Mouse (Mus musculus) spleen, adult 2 months (tissue): ENCODE data around the gene Rab11fip3. TPM values are rescaled to one million over a fixed set of nuclear protein-coding genes. Genes with fewer than 3 reads are reported as not detected.

Experiments used
- DNase-seq, 2 experiments: peaks; one replicate each; pipeline versions ENCODE4 v3.0.0 to v3.0.0-alpha.2; 2012 to 2021; ENCODE audit warnings: low spot score in 2 of 2, low read depth in 1 of 2
- H3K27ac ChIP-seq: fragments of 200-500 bp; 2 replicates; pipeline ENCODE4 v1.5.1; 2012; ENCODE audit warnings: low read length, inconsistent platforms; ENCODE audit not compliant: insufficient read depth
- H3K27me3 ChIP-seq: fragments of 200-500 bp; 2 replicates; pipeline ENCODE4 v1.6.1; 2012; ENCODE audit warnings: mild to moderate bottlenecking, moderate library complexity, low read length, inconsistent platforms; ENCODE audit not compliant: control insufficient read depth, insufficient read depth
- H3K36me3 ChIP-seq: fragments of 200-500 bp; 2 replicates; pipeline ENCODE4 v1.6.1; 2012; ENCODE audit warnings: mild to moderate bottlenecking, low read length, inconsistent platforms; ENCODE audit not compliant: control insufficient read depth, insufficient read depth
- H3K4me1 ChIP-seq: fragments of 200-500 bp; 2 replicates; pipeline ENCODE4 v1.6.1; 2011; ENCODE audit warnings: inconsistent platforms; ENCODE audit not compliant: control insufficient read depth, insufficient read depth, insufficient read length
- H3K4me3 ChIP-seq: fragments of 200-500 bp; 2 replicates; pipeline ENCODE4 v1.5.1; 2011; ENCODE audit warnings: mild to moderate bottlenecking, inconsistent platforms; ENCODE audit not compliant: insufficient read depth, insufficient read length; ENCODE audit errors: extremely low read depth
- CTCF ChIP-seq: fragments of 200-500 bp; IDR thresholded peaks from 2 replicates; pipeline ENCODE4 v1.5.1; 2011; ENCODE audit warnings: mild to moderate bottlenecking, inconsistent platforms; ENCODE audit not compliant: insufficient read depth, insufficient read length, insufficient replicate concordance; ENCODE audit errors: extremely low read depth
- POLR2A ChIP-seq: fragments of 200-500 bp; IDR thresholded peaks from 2 replicates; pipeline ENCODE4 v1.6.1; 2011; ENCODE audit warnings: low read depth, low read length, inconsistent platforms
- WGBS: fragments of 180-500 bp; shearing (Covaris S2); methylation state at CpG from one replicate; pipeline ENCODE4 v1.1.7; 2018; 5-methylcytosine and 5-hydroxymethylcytosine counted together
- polyA plus RNA-seq: library from polyadenylated mRNA; depleted of rRNA; stranded (reverse); fragments of >200 nt; gene quantifications from 2 replicates; pipeline ENCODE4 v1.2.3, GENCODE M21; 2012

The Rab11fip3 gene
- polyA plus RNA-seq, 1 experiment = 13.3 TPM

GRCm38 (mm10) chr17:26031583-26031982 is 37.8 kb downstream of the Rab11fip3 start:
- H3K4me3 ChIP-seq = no peak overlapping the region
- no peaks in the 10 kb centered on the region for H3K36me3 ChIP-seq
- no peak overlapping the region for H3K27ac ChIP-seq

GRCm38 (mm10) chr17:26028261-26028660 is 41.1 kb downstream of the Rab11fip3 start:
- WGBS = 82% methylated on average over 4 of the region's 4 CpGs
- TF ChIP-seq CTCF = no peak
- TF ChIP-seq POLR2A = no peak

More at GRCm38 (mm10) chr17:26031583-26031982, 37.8 kb downstream of the Rab11fip3 start:
- Histone ChIP-seq H3K4me1 (no peaks in the 10 kb centered on the region), H3K27me3 (no peaks in the 10 kb centered on the region)
- 88% methylated on average over 5 of the region's 5 CpGs for WGBS
- no peak for DNase-seq
- TF ChIP-seq CTCF = no peak
- TF ChIP-seq POLR2A = no peak

GRCm38 (mm10) chr17:26024674-26025073 is 44.7 kb downstream of the Rab11fip3 start:
- Histone ChIP-seq H3K36me3 (no peaks in the 10 kb centered on the region), H3K4me1 (no peaks in the 10 kb centered on the region), H3K27ac (no peak overlapping the region), H3K27me3 (no peaks in the 10 kb centered on the region), H3K4me3 (no peak overlapping the region)
- DNase-seq = no peak
- TF ChIP-seq CTCF (no peak), POLR2A (no peak)
- WGBS = 96% methylated on average over 9 of the region's 9 CpGs

More at GRCm38 (mm10) chr17:26028261-26028660, 41.1 kb downstream of the Rab11fip3 start:
- Histone ChIP-seq H3K4me1 (no peaks in the 10 kb centered on the region), H3K27me3 (no peaks in the 10 kb centered on the region), H3K36me3 (no peaks in the 10 kb centered on the region), H3K4me3 (no peak overlapping the region), H3K27ac (no peak overlapping the region)
- DNase-seq = no peak

GRCm38 (mm10) chr17:26023966-26024365 is 45.4 kb downstream of the Rab11fip3 start:
- no peak for TF ChIP-seq POLR2A
- TF ChIP-seq CTCF = no peak
- no peaks in the 10 kb centered on the region for H3K27me3 ChIP-seq
- H3K4me1 ChIP-seq = no peaks in the 10 kb centered on the region
- H3K36me3 ChIP-seq = no peaks in the 10 kb centered on the region
- no peak for DNase-seq
- no peak overlapping the region for H3K4me3 ChIP-seq
- no peak overlapping the region for H3K27ac ChIP-seq
- 93% methylated on average over 8 of the region's 8 CpGs for WGBS

GRCm38 (mm10) chr17:26023181-26023580 is 46.2 kb downstream of the Rab11fip3 start:
- WGBS = 89% methylated on average over 5 of the region's 5 CpGs

GRCm38 (mm10) chr17:26021728-26022341 is 47.5 kb downstream of the Rab11fip3 start:
- Histone ChIP-seq H3K36me3 (no peaks in the 10 kb centered on the region), H3K27ac (no peak overlapping the region), H3K4me3 (no peak overlapping the region), H3K4me1 (no peaks in the 10 kb centered on the region), H3K27me3 (no peaks in the 10 kb centered on the region)
- TF ChIP-seq POLR2A (no peak), CTCF (no peak)
- DNase-seq = no peak
- 82% methylated on average over 9 of the region's 9 CpGs for WGBS

More at GRCm38 (mm10) chr17:26023181-26023580, 46.2 kb downstream of the Rab11fip3 start:
- Histone ChIP-seq H3K4me3 (no peak overlapping the region), H3K27me3 (no peaks in the 10 kb centered on the region), H3K4me1 (no peaks in the 10 kb centered on the region), H3K36me3 (no peaks in the 10 kb centered on the region), H3K27ac (no peak overlapping the region)
- no peak for DNase-seq
- TF ChIP-seq POLR2A = no peak
- TF ChIP-seq CTCF = no peak

GRCm38 (mm10) chr17:26020848-26021347 is 48.5 kb downstream of the Rab11fip3 start:
- Histone ChIP-seq H3K27me3 (no peaks in the 10 kb centered on the region), H3K27ac (no peak overlapping the region), H3K36me3 (no peaks in the 10 kb centered on the region), H3K4me3 (no peak overlapping the region), H3K4me1 (no peaks in the 10 kb centered on the region)
- TF ChIP-seq POLR2A (no peak), CTCF (no peak)
- WGBS = 67% methylated on average over 7 of the region's 7 CpGs
- no peak for DNase-seq
